Mouse (Mus musculus) erythroblast, embryonic 14.5 days (primary cell): Measurements from ENCODE around the gene Ifrd2.

Experiments used
- GATA1 ChIP-seq: IDR thresholded peaks from 2 replicates; pipeline ENCODE4 v1.6.1; 2012; ENCODE audit warnings: low read length, inconsistent platforms, mixed read lengths
- TAL1 ChIP-seq: IDR thresholded peaks from 3 replicates; pipeline ENCODE4 v1.6.1; 2012; ENCODE audit warnings: low read length, inconsistent platforms, mixed read lengths

DNA sequence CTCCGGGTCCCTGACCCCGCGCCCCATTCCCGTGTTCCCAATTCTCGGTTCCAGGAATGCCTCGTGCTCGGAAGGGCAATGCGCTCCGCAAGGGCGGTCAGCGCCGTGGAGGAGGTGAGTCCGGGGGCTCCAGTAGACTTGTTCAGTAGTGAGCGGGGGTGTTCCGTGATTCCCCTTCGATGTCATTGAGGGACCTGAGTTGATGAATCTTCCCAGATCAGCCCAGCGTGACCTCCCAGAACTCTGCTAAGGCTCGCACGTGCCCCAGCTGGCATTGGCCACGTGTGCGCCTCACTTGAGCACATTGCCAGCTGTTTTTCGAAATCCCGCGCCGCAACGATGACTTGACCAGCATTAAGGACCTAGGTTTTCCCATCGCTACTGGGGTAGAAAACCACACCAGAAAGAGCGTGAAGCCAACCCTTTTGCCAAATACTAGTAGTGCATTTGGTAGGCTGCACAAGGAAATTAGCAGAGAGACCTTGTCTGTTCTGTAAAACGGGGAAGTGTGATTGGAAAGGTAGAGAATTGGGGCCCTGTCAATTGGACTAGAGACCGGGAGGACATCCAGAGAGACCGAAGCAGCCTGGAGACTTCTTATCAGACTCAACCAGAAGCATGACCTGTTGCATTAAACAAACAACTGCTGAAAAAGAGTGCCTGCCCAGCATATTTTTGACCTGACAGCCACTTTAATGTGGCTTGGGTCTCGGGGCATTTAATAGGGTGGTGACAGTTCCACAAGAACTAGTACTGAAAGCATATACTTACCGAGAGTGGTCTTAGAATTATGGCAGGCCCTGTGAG, 594 bp downstream of the Ifrd2 start:
- peak; percentile 72 for TF ChIP-seq TAL1
- peak; percentile 43 for TF ChIP-seq GATA1
